Mouse (Mus musculus): ENCODE measurements around the gene Notch3.
"Not testable (repeated sequence)": the region's sequence is repeated elsewhere in the genome, so short reads cannot be mapped to it uniquely, and the experiment has no call there.

DNA sequence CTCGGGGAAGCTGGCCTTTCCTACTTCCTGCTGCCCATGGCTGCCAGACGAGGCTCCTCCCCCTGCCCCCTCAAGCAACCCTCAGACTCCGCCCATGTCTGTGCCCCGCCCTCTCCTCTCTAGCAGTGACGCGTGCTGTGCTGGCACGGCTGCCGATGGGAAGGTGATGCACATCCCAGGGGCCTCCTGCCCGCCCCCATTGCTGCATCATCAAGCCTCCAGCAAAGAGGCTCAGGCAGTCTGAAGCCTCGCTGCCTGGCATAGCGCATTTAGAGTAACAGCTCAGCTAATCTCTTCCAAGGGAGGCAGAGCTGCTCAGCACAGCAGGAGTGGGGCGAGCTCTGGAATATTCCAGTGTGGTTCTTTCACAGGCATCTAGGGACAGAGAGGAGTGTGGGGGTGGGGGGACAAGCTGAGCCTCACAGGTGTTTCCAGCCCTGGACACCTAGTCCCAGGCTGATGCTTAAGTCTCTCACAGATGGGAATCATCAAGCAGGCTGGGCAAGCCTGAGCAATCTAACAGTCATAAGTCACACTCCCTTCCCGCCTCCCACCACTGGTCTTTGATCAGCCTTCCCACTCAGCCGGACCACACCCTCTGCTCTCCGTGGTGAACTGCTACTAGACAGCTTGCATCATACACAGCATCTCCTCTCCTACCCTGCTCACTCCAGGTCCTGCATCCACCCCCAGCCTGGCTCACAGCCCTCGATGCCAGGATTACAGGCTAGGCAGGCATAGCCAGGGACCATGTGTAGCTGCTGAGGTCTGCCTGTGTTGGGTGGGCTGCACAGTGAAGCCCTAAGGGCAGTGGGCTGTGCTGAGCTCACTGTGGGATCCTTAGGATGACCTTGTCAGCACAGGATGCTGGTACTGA lies 75.0 kb downstream of the Notch3 start:
- TF ChIP-seq CTCF, EP300 (IDR thresholded peaks at IDR 0.05; ENCODE audit: low read depth): not testable (repeated sequence)

All from heart, postnatal 0 days (tissue).